Mouse (Mus musculus): ENCODE results near the gene Tfb1m.

GRCm38 (mm10) chr17:3505711-3506110, 51.9 kb downstream of the Tfb1m start:
- TF ChIP-seq CTCF (IDR thresholded peaks at IDR 0.05; ENCODE audit: low read depth) (no peak), EP300 (optimal IDR thresholded peaks at IDR 0.05) (no peak)
